Mouse (Mus musculus): ENCODE data around the gene Ankef1. TPM values are rescaled to one million over a fixed set of nuclear protein-coding genes. Genes with fewer than 3 reads are reported as not detected.
A peak's percentile ranks its signal among the peaks of the same experiment; 100 is the strongest.

Ankef1 gene
- polyA plus RNA-seq, 1 experiment from 2014 or later: 1.4 TPM

- ATAC-seq: no peak
- Histone ChIP-seq H3K36me3 (ENCODE audit: control insufficient read depth, insufficient read depth, low read length) (no peaks in the 10 kb centered on the region), H3K4me1 (ENCODE audit: control insufficient read depth, insufficient read depth, low read length) (peaks cover 3% of the 10 kb centered on the region; the same call in 1 of the 2 replicates), H3K4me2 (ENCODE audit: low read length) (no peak overlapping the region), H3K9me3 (replicated peaks; ENCODE audit: control insufficient read depth, low read length, poor library complexity, severe bottlenecking) (no peaks in the 10 kb centered on the region), H3K4me3 (ENCODE audit: low read depth, low read length) (no peak overlapping the region), H3K27ac (ENCODE audit: low read length) (no peak overlapping the region), H3K9ac (ENCODE audit: low read depth, low read length) (no peak overlapping the region), H3K27me3 (ENCODE audit: control insufficient read depth, insufficient read depth, low read depth, low read length) (no peaks in the 10 kb centered on the region)
- 65% methylated on average over 5 of the region's 5 CpGs for WGBS
These were observed 14.7 kb upstream of the Ankef1 start for GRCm38 (mm10) chr2:136486986-136487385.

GRCm38 (mm10) chr2:136511073-136511472, 9.4 kb downstream of the Ankef1 start:
- Histone ChIP-seq H3K9ac (ENCODE audit: low read depth, low read length) (no peak overlapping the region), H3K4me2 (ENCODE audit: low read length) (no peak overlapping the region), H3K36me3 (ENCODE audit: control insufficient read depth, insufficient read depth, low read length) (no peaks in the 10 kb centered on the region), H3K27ac (ENCODE audit: low read length) (no peak overlapping the region), H3K27me3 (ENCODE audit: control insufficient read depth, insufficient read depth, low read depth, low read length) (no peaks in the 10 kb centered on the region; the same call in 1 of the 2 replicates), H3K9me3 (replicated peaks; ENCODE audit: control insufficient read depth, low read length, poor library complexity, severe bottlenecking) (no peaks in the 10 kb centered on the region), H3K4me3 (ENCODE audit: low read depth, low read length) (no peak overlapping the region), H3K4me1 (ENCODE audit: control insufficient read depth, insufficient read depth, low read length) (no peaks in the 10 kb centered on the region)
- 10% methylated on average over 5 of the region's 5 CpGs for WGBS
- no peak for ATAC-seq

DNA sequence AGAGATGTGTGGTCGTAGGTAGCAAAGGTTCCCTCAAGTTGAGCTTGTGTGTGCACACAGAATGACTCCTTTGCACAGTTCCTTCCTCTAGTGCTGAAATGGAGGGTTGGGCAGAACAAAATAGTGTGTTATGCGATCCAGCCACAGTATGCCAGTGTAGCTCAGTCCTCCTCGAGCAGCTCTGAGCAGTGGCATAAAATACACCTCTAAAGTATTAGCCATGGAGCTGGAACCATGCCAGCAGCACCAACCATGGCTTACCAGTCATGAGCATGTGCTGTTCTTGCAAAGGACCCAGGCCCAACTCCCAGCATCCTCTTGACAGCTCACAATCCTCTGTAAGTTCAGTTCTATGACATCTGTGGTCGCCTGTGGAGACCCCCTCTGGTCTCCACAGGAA, 10.0 kb downstream of the Ankef1 start:
- no peak overlapping the region for H3K9ac ChIP-seq (ENCODE audit: low read depth, low read length)
- no peaks in the 10 kb centered on the region for H3K9me3 ChIP-seq (replicated peaks; ENCODE audit: control insufficient read depth, low read length, poor library complexity, severe bottlenecking)
- H3K27me3 ChIP-seq (ENCODE audit: control insufficient read depth, insufficient read depth, low read depth, low read length): no peaks in the 10 kb centered on the region; the same call in 1 of the 2 replicates
- 67% methylated on average over 4 of the region's 4 CpGs for WGBS
- H3K27ac ChIP-seq (ENCODE audit: low read length): no peak overlapping the region
- H3K4me2 ChIP-seq (ENCODE audit: low read length): no peak overlapping the region
- ATAC-seq: no peak
- no peak overlapping the region for H3K4me3 ChIP-seq (ENCODE audit: low read depth, low read length)
- H3K4me1 ChIP-seq (ENCODE audit: control insufficient read depth, insufficient read depth, low read length): no peaks in the 10 kb centered on the region
- H3K36me3 ChIP-seq (ENCODE audit: control insufficient read depth, insufficient read depth, low read length): no peaks in the 10 kb centered on the region

DNA sequence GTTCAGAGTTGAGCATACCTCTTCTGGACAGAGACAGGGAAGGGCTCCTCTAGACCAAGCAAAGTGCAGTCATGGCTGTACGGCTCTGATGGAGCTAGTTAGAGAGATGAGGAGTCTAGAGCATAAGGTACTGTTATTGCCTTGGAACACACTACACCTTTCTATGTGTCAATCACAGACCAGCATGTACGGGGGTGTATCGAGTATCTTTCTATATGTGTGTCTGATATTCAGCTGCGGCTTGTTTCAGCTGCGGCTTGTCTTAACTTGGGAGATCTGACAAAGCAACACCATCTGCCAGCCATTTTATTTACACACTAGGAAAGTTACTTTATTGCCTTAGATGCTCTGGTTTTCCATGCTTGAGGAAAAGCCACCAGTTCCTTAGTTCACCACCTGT, 11.1 kb downstream of the Ankef1 start:
- Histone ChIP-seq H3K4me3 (ENCODE audit: low read depth, low read length) (no peak overlapping the region), H3K4me2 (ENCODE audit: low read length) (no peak overlapping the region), H3K9ac (ENCODE audit: low read depth, low read length) (no peak overlapping the region), H3K36me3 (ENCODE audit: control insufficient read depth, insufficient read depth, low read length) (no peaks in the 10 kb centered on the region), H3K27ac (ENCODE audit: low read length) (no peak overlapping the region), H3K4me1 (ENCODE audit: control insufficient read depth, insufficient read depth, low read length) (no peaks in the 10 kb centered on the region), H3K9me3 (replicated peaks; ENCODE audit: control insufficient read depth, low read length, poor library complexity, severe bottlenecking) (no peaks in the 10 kb centered on the region), H3K27me3 (ENCODE audit: control insufficient read depth, insufficient read depth, low read depth, low read length) (no peaks in the 10 kb centered on the region; the same call in 1 of the 2 replicates)
- no peak for ATAC-seq
- over 99% methylated on average over 5 of the region's 5 CpGs for WGBS

DNA sequence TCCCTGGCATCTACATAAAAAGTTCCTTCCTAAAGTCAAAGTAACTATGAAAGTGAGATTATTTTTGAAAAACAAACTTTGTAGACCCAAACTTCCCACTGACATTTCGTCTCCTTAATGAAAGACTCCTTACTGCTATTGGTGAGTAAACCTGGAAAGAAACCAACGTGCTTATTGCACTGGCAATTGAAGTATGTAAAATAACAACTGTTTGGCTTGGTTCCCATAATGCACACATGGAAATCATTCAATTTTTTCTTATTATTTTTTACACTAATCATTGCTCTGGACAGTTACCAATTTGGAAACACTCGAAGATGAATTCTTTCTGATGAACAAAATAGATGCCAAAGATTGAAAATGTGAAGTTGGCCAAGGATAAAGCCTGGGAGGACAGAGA, 12.1 kb downstream of the Ankef1 start:
- WGBS: 81% methylated on average over 3 of the region's 3 CpGs
- Histone ChIP-seq H3K27ac (ENCODE audit: low read length) (no peak overlapping the region), H3K27me3 (ENCODE audit: control insufficient read depth, insufficient read depth, low read depth, low read length) (no peaks in the 10 kb centered on the region; the same call in 1 of the 2 replicates), H3K9me3 (replicated peaks; ENCODE audit: control insufficient read depth, low read length, poor library complexity, severe bottlenecking) (no peaks in the 10 kb centered on the region), H3K4me3 (ENCODE audit: low read depth, low read length) (no peak overlapping the region), H3K36me3 (ENCODE audit: control insufficient read depth, insufficient read depth, low read length) (no peaks in the 10 kb centered on the region), H3K4me2 (ENCODE audit: low read length) (no peak overlapping the region), H3K4me1 (ENCODE audit: control insufficient read depth, insufficient read depth, low read length) (no peaks in the 10 kb centered on the region), H3K9ac (ENCODE audit: low read depth, low read length) (no peak overlapping the region)
- ATAC-seq: no peak

GRCm38 (mm10) chr2:136515501-136515900, 13.8 kb downstream of the Ankef1 start:
- Histone ChIP-seq H3K4me3 (ENCODE audit: low read depth, low read length) (no peak overlapping the region), H3K4me2 (ENCODE audit: low read length) (no peak overlapping the region), H3K27ac (ENCODE audit: low read length) (no peak overlapping the region), H3K36me3 (ENCODE audit: control insufficient read depth, insufficient read depth, low read length) (no peaks in the 10 kb centered on the region), H3K9me3 (replicated peaks; ENCODE audit: control insufficient read depth, low read length, poor library complexity, severe bottlenecking) (no peaks in the 10 kb centered on the region), H3K4me1 (ENCODE audit: control insufficient read depth, insufficient read depth, low read length) (no peaks in the 10 kb centered on the region), H3K9ac (ENCODE audit: low read depth, low read length) (no peak overlapping the region), H3K27me3 (ENCODE audit: control insufficient read depth, insufficient read depth, low read depth, low read length) (no peaks in the 10 kb centered on the region; the same call in 1 of the 2 replicates)
- 66% methylated on average over 2 of the region's 2 CpGs for WGBS
- no peak for ATAC-seq

DNA sequence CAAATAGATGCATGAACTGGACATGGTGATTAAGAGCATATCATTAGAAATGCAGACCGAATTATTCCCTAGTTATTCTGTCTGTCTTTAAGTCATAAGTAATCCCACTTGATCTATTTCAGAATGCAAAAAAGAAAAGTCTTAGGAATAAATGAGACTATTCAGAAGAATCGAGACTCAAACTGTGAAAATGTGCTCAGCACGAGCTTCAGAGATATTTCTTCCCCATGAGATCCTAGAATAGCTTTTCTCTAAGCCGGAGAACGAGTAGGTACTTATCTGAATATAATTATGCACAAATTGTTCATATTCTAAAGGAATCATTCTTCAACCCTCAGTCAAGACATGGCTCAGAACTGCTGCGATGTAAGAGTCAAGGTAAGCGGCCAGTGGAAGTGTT, 27.2 kb downstream of the Ankef1 start:
- no peaks in the 10 kb centered on the region for H3K9me3 ChIP-seq (replicated peaks; ENCODE audit: control insufficient read depth, low read length, poor library complexity, severe bottlenecking)
- no peak overlapping the region for H3K4me2 ChIP-seq (ENCODE audit: low read length)
- no peaks in the 10 kb centered on the region for H3K4me1 ChIP-seq (ENCODE audit: control insufficient read depth, insufficient read depth, low read length)
- no peaks in the 10 kb centered on the region for H3K36me3 ChIP-seq (ENCODE audit: control insufficient read depth, insufficient read depth, low read length)
- ATAC-seq: no peak
- WGBS: 61% methylated on average over 7 of the region's 7 CpGs
- no peak overlapping the region for H3K4me3 ChIP-seq (ENCODE audit: low read depth, low read length)
- no peak overlapping the region for H3K27ac ChIP-seq (ENCODE audit: low read length)
- no peak overlapping the region for H3K9ac ChIP-seq (ENCODE audit: low read depth, low read length)
- H3K27me3 ChIP-seq (ENCODE audit: control insufficient read depth, insufficient read depth, low read depth, low read length): no peaks in the 10 kb centered on the region

DNA sequence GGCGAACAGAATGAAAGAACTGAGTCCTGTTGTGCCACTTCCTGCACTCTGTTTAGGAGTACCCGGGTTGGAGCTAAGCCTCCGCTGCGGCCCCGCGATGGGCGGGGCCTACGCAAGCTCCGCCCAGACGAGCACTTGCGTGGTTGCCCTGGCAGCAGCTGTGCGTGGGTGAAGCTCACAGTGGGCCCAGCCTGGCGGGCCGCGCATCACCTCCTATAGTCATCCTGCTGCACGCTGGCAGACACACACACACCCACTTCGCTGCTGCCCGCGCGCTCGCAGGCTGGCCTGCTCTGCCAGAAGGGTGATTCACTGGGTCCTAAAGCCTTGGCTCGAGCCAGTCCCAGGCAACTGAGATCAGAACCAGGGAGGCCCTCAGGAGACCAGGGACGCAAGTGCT, 30.3 kb downstream of the Ankef1 start:
- under 1% methylated on average over 23 of the region's 23 CpGs for WGBS
- H3K4me3 ChIP-seq (ENCODE audit: low read depth, low read length): peak overlapping the region; percentile 46
- H3K4me1 ChIP-seq (ENCODE audit: control insufficient read depth, insufficient read depth, low read length): no peaks in the 10 kb centered on the region
- peak overlapping the region; percentile 68 for H3K9ac ChIP-seq (ENCODE audit: low read depth, low read length)
- peak overlapping the region; percentile 47 for H3K27ac ChIP-seq (ENCODE audit: low read length)
- peak overlapping the region; percentile 52 for H3K4me2 ChIP-seq (ENCODE audit: low read length)
- H3K27me3 ChIP-seq (ENCODE audit: control insufficient read depth, insufficient read depth, low read depth, low read length): no peaks in the 10 kb centered on the region
- peak; percentile 100 for ATAC-seq
- H3K9me3 ChIP-seq (replicated peaks; ENCODE audit: control insufficient read depth, low read length, poor library complexity, severe bottlenecking): no peaks in the 10 kb centered on the region
- H3K36me3 ChIP-seq (ENCODE audit: control insufficient read depth, insufficient read depth, low read length): no peaks in the 10 kb centered on the region

DNA sequence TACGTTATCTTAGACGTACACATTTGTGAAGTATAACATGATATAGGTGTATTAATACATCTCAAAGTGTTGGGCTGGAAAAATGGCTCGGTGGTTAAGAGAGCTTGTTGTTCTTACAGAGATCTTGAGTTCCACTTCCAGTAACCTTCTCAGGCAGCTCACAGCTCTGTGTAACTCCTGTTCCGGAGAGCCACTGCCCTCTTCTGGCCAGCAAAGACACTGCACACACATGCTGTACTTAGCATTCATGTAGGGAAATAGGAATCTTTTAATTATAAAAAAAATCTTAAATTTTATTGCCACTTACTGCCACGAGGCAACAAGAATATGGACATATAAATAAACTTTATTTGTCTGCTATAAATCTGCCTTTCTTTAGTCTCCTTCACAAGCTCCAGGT, 56.3 kb downstream of the Ankef1 start:
- H3K27me3 ChIP-seq (ENCODE audit: control insufficient read depth, insufficient read depth, low read depth, low read length): no peaks in the 10 kb centered on the region
- no peak overlapping the region for H3K4me3 ChIP-seq (ENCODE audit: low read depth, low read length)
- WGBS: 74% methylated on average over 5 of the region's 5 CpGs
- H3K4me2 ChIP-seq (ENCODE audit: low read length): no peak overlapping the region
- H3K36me3 ChIP-seq (ENCODE audit: control insufficient read depth, insufficient read depth, low read length): no peaks in the 10 kb centered on the region
- H3K9ac ChIP-seq (ENCODE audit: low read depth, low read length): no peak overlapping the region
- no peaks in the 10 kb centered on the region for H3K9me3 ChIP-seq (replicated peaks; ENCODE audit: control insufficient read depth, low read length, poor library complexity, severe bottlenecking)
- H3K27ac ChIP-seq (ENCODE audit: low read length): no peak overlapping the region
- H3K4me1 ChIP-seq (ENCODE audit: control insufficient read depth, insufficient read depth, low read length): no peaks in the 10 kb centered on the region
- no peak for ATAC-seq
